Mouse (Mus musculus) forebrain, postnatal 0 days (tissue): ENCODE measurements around the gene Sytl2. TPM values are rescaled to one million over a fixed set of nuclear protein-coding genes. Genes with fewer than 3 reads are reported as not detected.
A peak's percentile ranks its signal among the peaks of the same experiment; 100 is the strongest.

ENCODE experiments used
- ATAC-seq: fragments of 200-750 bp; cut with Nextera tagmentation; 2 replicates; pipeline ENCODE4 v1.8.0; 2017; ENCODE audit warnings: mild to moderate bottlenecking, moderate library complexity
- DNase-seq: peaks from one replicate; pipeline ENCODE4 v3.0.0-alpha.2; 2015
- H3K27ac ChIP-seq: fragments of 300-500 bp; sonication (generic); 2 replicates; pipeline ENCODE4 v1.5.1; 2014; ENCODE audit warnings: low read depth, mild to moderate bottlenecking, antibody characterized with exemption, low read length, moderate library complexity, mixed read lengths
- H3K27me3 ChIP-seq: fragments of 300-500 bp; sonication (generic); 2 replicates; pipeline ENCODE4 v1.6.1; 2014; ENCODE audit warnings: mild to moderate bottlenecking, low read length, mixed read lengths; ENCODE audit not compliant: insufficient read depth
- H3K36me3 ChIP-seq: fragments of 300-500 bp; sonication (generic); 2 replicates; pipeline ENCODE4 v1.6.1; 2014; ENCODE audit warnings: mild to moderate bottlenecking, moderate library complexity; ENCODE audit not compliant: insufficient read depth
- H3K4me1 ChIP-seq: fragments of 300-500 bp; sonication (generic); 2 replicates; pipeline ENCODE4 v1.6.1; 2014; ENCODE audit warnings: antibody characterized with exemption; ENCODE audit not compliant: insufficient read depth
- H3K4me2 ChIP-seq: fragments of 300-500 bp; sonication (generic); 2 replicates; pipeline ENCODE4 v1.6.1; 2014; ENCODE audit warnings: low read depth, mild to moderate bottlenecking, moderate library complexity
- H3K4me3 ChIP-seq: fragments of 300-500 bp; sonication (generic); 2 replicates; pipeline ENCODE4 v1.5.1; 2014; ENCODE audit warnings: low read depth, low read length, mixed read lengths
- H3K9ac ChIP-seq: fragments of 300-500 bp; sonication (generic); 2 replicates; pipeline ENCODE4 v1.6.1; 2014; ENCODE audit warnings: mild to moderate bottlenecking
- H3K9me3 ChIP-seq: fragments of 300-500 bp; sonication (generic); 2 replicates; pipeline ENCODE4 v1.6.1; 2016; ENCODE audit warnings: low read length
- CTCF ChIP-seq: sonication (generic); IDR thresholded peaks from 2 replicates; pipeline ENCODE4 v1.5.1; 2016; ENCODE audit warnings: antibody characterized with exemption, control low read depth, low read depth
- WGBS: fragments of 180-500 bp; shearing (Covaris S2); extraction: QIAGEN DNeasy Blood & Tissue Kit; methylation state at CpG from one replicate; pipeline ENCODE4 v1.1.7; 2014; 5-methylcytosine and 5-hydroxymethylcytosine counted together
- polyA plus RNA-seq: library from polyadenylated mRNA; unstranded; fragments of >200 nt; fragmentation: Nextera tagmentation; extraction: Ambion mirVana; gene quantifications from 2 replicates; pipeline ENCODE4 v1.2.1, GENCODE M21; 2015
- total RNA-seq: library from RNA; depleted of rRNA; stranded (reverse); fragments of >200 nt; gene quantifications from 2 replicates; pipeline ENCODE4 v1.2.3, GENCODE M21; 2014; rRNA removed

Gene Sytl2
- total and polyA plus RNA-seq, 2 experiments from 2014 or later = 5.2 to 6.5 TPM

- Histone ChIP-seq H3K4me2 (peak within 1 kb of the TSS; percentile 75), H3K27ac (peak within 1 kb of the TSS; percentile 99), H3K4me1 (peaks cover 5% of the 10 kb centered on the region; the same call in 1 of the 2 replicates), H3K4me3 (peak within 1 kb of the TSS; percentile 98), H3K36me3 (no peaks in the 10 kb centered on the region), H3K27me3 (no peaks in the 10 kb centered on the region), H3K9me3 (no peaks in the 10 kb centered on the region), H3K9ac (peak within 1 kb of the TSS; percentile 94)
- peak; percentile 97 for ATAC-seq
- DNase-seq = peak; percentile 99
- TF ChIP-seq CTCF = no peak
- under 1% methylated on average over 54 of the region's 54 CpGs for WGBS
Measured at GRCm38 (mm10) chr7:90442518-90443080, 140.5 kb downstream of the Sytl2 start, which contains the start of gene Crebzf. Crebzf (plus strand) TSS chr7:90442729.

DNA sequence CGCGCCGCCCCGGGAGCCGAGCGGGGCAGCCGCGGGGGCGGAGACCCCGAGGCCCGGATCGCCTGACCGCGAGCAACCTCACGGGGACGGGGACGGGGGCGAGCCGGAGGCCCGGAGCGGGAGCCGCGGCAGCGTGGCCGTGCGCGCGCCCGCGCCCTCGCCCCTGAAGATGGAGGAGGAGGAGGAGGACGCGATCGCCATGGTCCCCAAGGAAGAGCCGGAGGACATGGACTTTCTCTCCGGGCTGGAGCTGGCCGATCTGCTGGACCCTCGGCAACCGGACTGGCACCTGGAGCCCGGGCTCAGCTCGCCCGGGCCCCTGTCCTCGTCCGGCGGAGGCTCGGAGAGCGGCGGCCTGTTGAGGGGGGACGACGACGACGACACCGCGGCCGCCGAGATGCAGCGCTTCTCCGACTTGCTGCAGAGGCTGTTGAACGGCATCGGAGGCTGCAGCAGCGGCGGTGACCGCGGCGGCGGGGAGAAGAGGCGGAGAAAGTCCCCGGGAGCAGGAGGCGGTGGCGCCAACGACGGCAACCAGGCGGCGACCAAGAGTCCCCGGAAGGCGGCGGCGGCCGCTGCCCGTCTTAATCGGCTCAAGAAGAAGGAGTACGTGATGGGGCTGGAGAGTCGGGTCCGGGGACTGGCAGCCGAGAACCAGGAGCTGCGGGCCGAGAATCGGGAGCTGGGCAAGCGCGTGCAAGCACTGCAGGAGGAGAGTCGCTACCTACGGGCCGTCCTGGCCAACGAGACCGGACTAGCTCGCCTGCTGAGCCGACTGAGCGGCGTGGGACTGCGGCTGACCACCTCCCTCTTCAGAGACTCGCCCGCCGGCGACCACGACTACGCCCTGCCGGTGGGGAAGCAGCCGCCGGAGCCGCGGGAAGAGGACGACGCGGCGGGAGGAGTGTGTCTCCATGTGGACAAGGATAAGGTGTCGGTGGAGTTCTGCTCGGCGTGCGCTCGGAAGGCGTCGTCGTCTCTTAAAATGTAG is 141.3 kb downstream of the Sytl2 start:
- peak; percentile 66 for DNase-seq
- Histone ChIP-seq H3K4me1 (peaks cover 5% of the 10 kb centered on the region; the same call in 1 of the 2 replicates), H3K36me3 (no peaks in the 10 kb centered on the region), H3K9ac (peak overlapping the region; percentile 94), H3K4me3 (peak overlapping the region; percentile 98), H3K27ac (peak overlapping the region; percentile 99), H3K4me2 (peak overlapping the region; percentile 75), H3K27me3 (no peaks in the 10 kb centered on the region), H3K9me3 (no peaks in the 10 kb centered on the region)
- ATAC-seq = peak; percentile 68
- peak; percentile 53 for TF ChIP-seq CTCF
- WGBS = 3% methylated on average over 119 of the region's 123 CpGs

DNA sequence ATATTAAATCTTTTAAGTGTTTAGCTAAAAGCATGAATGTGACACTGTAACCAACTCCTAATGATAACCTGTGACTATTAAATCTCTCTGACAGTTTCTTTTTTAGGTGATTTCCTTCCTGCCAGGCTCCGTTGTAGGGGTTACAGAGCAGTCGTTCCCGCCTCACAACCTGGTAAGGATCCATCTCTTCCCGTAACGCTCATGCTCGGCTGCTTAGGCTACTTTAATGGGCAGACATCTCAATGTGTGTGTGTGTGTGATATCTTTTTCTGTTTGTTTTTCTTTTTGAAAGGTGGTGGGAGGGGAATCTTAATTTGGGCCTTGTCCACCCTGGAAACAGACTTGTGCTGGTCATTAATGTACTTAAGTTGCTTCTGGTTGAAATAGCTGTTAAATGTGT is 142.2 kb downstream of the Sytl2 start:
- Histone ChIP-seq H3K9me3 (no peaks in the 10 kb centered on the region), H3K27me3 (no peaks in the 10 kb centered on the region), H3K27ac (peak overlapping the region; percentile 99), H3K4me2 (peak overlapping the region; percentile 75), H3K4me1 (peaks cover 5% of the 10 kb centered on the region; the same call in 1 of the 2 replicates), H3K9ac (peak overlapping the region; percentile 94), H3K36me3 (no peaks in the 10 kb centered on the region), H3K4me3 (peak overlapping the region; percentile 98)
- DNase-seq (no peak), ATAC-seq (no peak)
- no peak for TF ChIP-seq CTCF
- WGBS = 0% methylated on average over 6 of the region's 6 CpGs

GRCm38 (mm10) chr7:90456149-90456844 is 154.2 kb downstream of the Sytl2 start:
- 35% methylated on average over 7 of the region's 7 CpGs for WGBS
- peak overlapping the region; percentile 83 for H3K9ac ChIP-seq
- DNase-seq = no peak
- no peak for ATAC-seq
- H3K9me3 ChIP-seq = no peaks in the 10 kb centered on the region
- H3K27ac ChIP-seq = peak overlapping the region; percentile 92
- H3K4me1 ChIP-seq = no peaks in the 10 kb centered on the region
- peaks cover 22% of the 10 kb centered on the region for H3K36me3 ChIP-seq
- no peaks in the 10 kb centered on the region for H3K27me3 ChIP-seq
- H3K4me3 ChIP-seq = peak overlapping the region; percentile 83
- TF ChIP-seq CTCF = no peak
- H3K4me2 ChIP-seq = peak overlapping the region; percentile 54

- Histone ChIP-seq H3K4me3 (peak within 1 kb of the TSS; percentile 83), H3K4me1 (no peaks in the 10 kb centered on the region), H3K27me3 (no peaks in the 10 kb centered on the region), H3K9ac (peak within 1 kb of the TSS; percentile 83), H3K4me2 (peak within 1 kb of the TSS; percentile 54), H3K36me3 (peaks cover 16% of the 10 kb centered on the region), H3K9me3 (no peaks in the 10 kb centered on the region), H3K27ac (peak within 1 kb of the TSS; percentile 92)
- under 1% methylated on average over 41 of the region's 41 CpGs for WGBS
- DNase-seq (peak; percentile 90), ATAC-seq (peak; percentile 98)
- TF ChIP-seq CTCF = peak; percentile 68
Measured at GRCm38 (mm10) chr7:90456845-90457468, 154.9 kb downstream of the Sytl2 start, which contains the start of gene Tmem126a. Tmem126a (minus strand) TSS chr7:90457229.

DNA sequence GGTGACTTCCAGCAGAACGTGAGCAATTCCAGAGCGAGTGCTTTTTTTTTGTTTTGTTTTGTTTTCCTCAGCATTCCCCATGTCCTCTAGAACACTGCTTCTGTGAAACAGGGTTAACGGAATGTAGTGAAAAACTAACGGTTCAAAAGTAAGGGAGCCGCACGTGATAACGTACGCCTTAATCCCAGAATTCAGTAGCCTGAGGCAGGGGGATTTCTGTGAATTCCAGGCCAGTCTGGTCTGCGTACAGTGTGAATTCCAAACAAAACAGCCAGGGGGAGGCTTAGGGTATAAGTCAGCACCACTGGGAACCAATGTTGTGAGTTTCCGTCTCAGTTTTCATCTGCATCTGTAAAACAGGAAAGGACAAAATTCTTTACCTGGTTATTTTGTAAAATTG is 155.5 kb downstream of the Sytl2 start:
- Histone ChIP-seq H3K4me3 (peak overlapping the region; percentile 83), H3K27me3 (no peaks in the 10 kb centered on the region), H3K36me3 (peaks cover 13% of the 10 kb centered on the region), H3K9me3 (no peaks in the 10 kb centered on the region), H3K4me1 (no peaks in the 10 kb centered on the region), H3K9ac (peak overlapping the region; percentile 83), H3K27ac (peak overlapping the region; percentile 92), H3K4me2 (peak overlapping the region; percentile 54)
- 10% methylated on average over 10 of the region's 10 CpGs for WGBS
- peak; percentile 60 for ATAC-seq
- no peak for DNase-seq
- peak; percentile 6; the same call in 1 of the 2 replicates for TF ChIP-seq CTCF

Other genes with a start within 250 kb of the Sytl2 start
- gene Picalm, start 172.0 kb upstream of the Sytl2 start, total RNA-seq = 211 and 242 TPM in 2 replicates
- gene Picalm, start 172.0 kb upstream of the Sytl2 start, polyA plus RNA-seq = 16.5 and 21.2 TPM in 2 replicates
- gene Ccdc83, start 36.5 kb upstream of the Sytl2 start, total RNA-seq = not detected in 2 replicates
- not detected in 2 replicates for gene Ccdc83, start 36.5 kb upstream of the Sytl2 start, polyA plus RNA-seq
- 1.00 and 1.2 TPM in 2 replicates for gene Ccdc89, start 124.3 kb downstream of the Sytl2 start, total RNA-seq
- 0.67 and 0.74 TPM in 2 replicates for gene Ccdc89, start 124.3 kb downstream of the Sytl2 start, polyA plus RNA-seq
- gene Crebzf, start 140.5 kb downstream of the Sytl2 start, total RNA-seq = 99.8 and 112 TPM in 2 replicates
- 15.5 and 17.0 TPM in 2 replicates for gene Crebzf, start 140.5 kb downstream of the Sytl2 start, polyA plus RNA-seq
- 67.5 and 75.2 TPM in 2 replicates for gene Tmem126a, start 155.0 kb downstream of the Sytl2 start, total RNA-seq
- gene Tmem126a, start 155.0 kb downstream of the Sytl2 start, polyA plus RNA-seq = 125 and 144 TPM in 2 replicates
- gene Tmem126b, start 173.7 kb downstream of the Sytl2 start, total RNA-seq = 15.2 and 17.4 TPM in 2 replicates
- gene Tmem126b, start 173.7 kb downstream of the Sytl2 start, polyA plus RNA-seq = 14.5 and 18.2 TPM in 2 replicates
- gene Dlg2, start 174.4 kb downstream of the Sytl2 start, total RNA-seq = 169 and 185 TPM in 2 replicates
- 20.0 and 26.3 TPM in 2 replicates for gene Dlg2, start 174.4 kb downstream of the Sytl2 start, polyA plus RNA-seq